Mouse (Mus musculus) myocyte (in vitro differentiated cells): Measurements from ENCODE around the gene Chrne. TPM values are rescaled to one million over a fixed set of nuclear protein-coding genes. Genes with fewer than 3 reads are reported as not detected.

Experiments
- H3K27me3 ChIP-seq: one replicate; pipeline ENCODE4 v1.6.1; 2011; ENCODE audit not compliant: control insufficient read depth, insufficient read depth, insufficient read length
- H3K36me3 ChIP-seq: one replicate; pipeline ENCODE4 v1.6.1; 2011; ENCODE audit not compliant: control insufficient read depth, insufficient read depth
- H3K4me2 ChIP-seq: one replicate; pipeline ENCODE4 v1.6.1; 2011; ENCODE audit warnings: low read depth, control low read depth
- H3K4me3 ChIP-seq: one replicate; pipeline ENCODE4 v1.5.1; 2011; ENCODE audit warnings: mild to moderate bottlenecking, control low read depth, moderate library complexity
- H3K79me2 ChIP-seq: one replicate; pipeline ENCODE4 v1.6.1; 2011; ENCODE audit not compliant: control insufficient read depth, insufficient read depth
- H3ac ChIP-seq: one replicate; pipeline ENCODE4 v1.6.1; 2011; ENCODE audit not compliant: control insufficient read depth, insufficient read length
- CEBPB ChIP-seq: IDR thresholded peaks from 2 replicates; pipeline ENCODE4 v1.6.1; 2011; ENCODE audit warnings: mild to moderate bottlenecking, moderate library complexity; ENCODE audit not compliant: poor library complexity, insufficient read depth, severe bottlenecking
- E2F4 ChIP-seq: IDR thresholded peaks from one replicate; pipeline ENCODE4 v1.6.1; 2011; ENCODE audit warnings: mild to moderate bottlenecking, control low read depth, moderate library complexity; ENCODE audit not compliant: insufficient read depth
- MAX ChIP-seq: IDR thresholded peaks from one replicate; pipeline ENCODE4 v1.6.1; 2011; ENCODE audit warnings: low read depth, mild to moderate bottlenecking, control low read depth
- MYOD1 ChIP-seq, 3 experiments: IDR thresholded peaks; one replicate each; pipeline ENCODE4 v1.6.1; 2011; ENCODE audit warnings: control low read depth in 2 of 3, low read depth in 2 of 3, mild to moderate bottlenecking in 2 of 3, moderate library complexity in 1 of 3; ENCODE audit not compliant: insufficient read length in 2 of 3, control insufficient read depth in 1 of 3
- MYOG ChIP-seq, 3 experiments: IDR thresholded peaks; one replicate each; pipeline ENCODE4 v1.6.1; 2011; ENCODE audit warnings: control low read depth in 2 of 3, low read depth in 2 of 3, mild to moderate bottlenecking in 2 of 3; ENCODE audit not compliant: insufficient read length in 2 of 3, control insufficient read depth in 1 of 3, insufficient read depth in 1 of 3
- POLR2A ChIP-seq: IDR thresholded peaks from one replicate; pipeline ENCODE4 v1.6.1; 2011; ENCODE audit warnings: low read depth, mild to moderate bottlenecking, control low read depth, moderate library complexity; ENCODE audit not compliant: insufficient read length
- POLR2AphosphoS2 ChIP-seq: IDR thresholded peaks from one replicate; pipeline ENCODE4 v1.6.1; 2011; ENCODE audit warnings: low read depth, control low read depth; ENCODE audit not compliant: insufficient read length
- REST ChIP-seq: IDR thresholded peaks from one replicate; pipeline ENCODE4 v1.6.1; 2011; ENCODE audit warnings: mild to moderate bottlenecking, control low read depth, moderate library complexity; ENCODE audit not compliant: insufficient read depth, insufficient read length
- SRF ChIP-seq: IDR thresholded peaks from one replicate; pipeline ENCODE4 v1.6.1; 2011; ENCODE audit warnings: low read depth; ENCODE audit not compliant: control insufficient read depth, insufficient read length
- TCF12 ChIP-seq: IDR thresholded peaks from one replicate; pipeline ENCODE4 v1.6.1; 2011; ENCODE audit warnings: mild to moderate bottlenecking, control low read depth; ENCODE audit not compliant: poor library complexity, insufficient read depth, severe bottlenecking
- TCF3 ChIP-seq: IDR thresholded peaks from one replicate; pipeline ENCODE4 v1.6.1; 2011; ENCODE audit warnings: low read depth, control low read depth; ENCODE audit not compliant: insufficient read length
- USF1 ChIP-seq: IDR thresholded peaks from one replicate; pipeline ENCODE4 v1.6.1; 2011; ENCODE audit warnings: low read depth, mild to moderate bottlenecking, control low read depth, moderate library complexity
- polyA plus RNA-seq: library from polyadenylated mRNA; unstranded; fragments of >200 nt; fragmentation: generic; extraction: Trizol; gene quantifications from one replicate; pipeline ENCODE4 v1.2.1, GENCODE M21; 2012; ENCODE audit warnings: missing spikeins

Chrne gene
- 5.3 TPM for polyA plus RNA-seq

DNA sequence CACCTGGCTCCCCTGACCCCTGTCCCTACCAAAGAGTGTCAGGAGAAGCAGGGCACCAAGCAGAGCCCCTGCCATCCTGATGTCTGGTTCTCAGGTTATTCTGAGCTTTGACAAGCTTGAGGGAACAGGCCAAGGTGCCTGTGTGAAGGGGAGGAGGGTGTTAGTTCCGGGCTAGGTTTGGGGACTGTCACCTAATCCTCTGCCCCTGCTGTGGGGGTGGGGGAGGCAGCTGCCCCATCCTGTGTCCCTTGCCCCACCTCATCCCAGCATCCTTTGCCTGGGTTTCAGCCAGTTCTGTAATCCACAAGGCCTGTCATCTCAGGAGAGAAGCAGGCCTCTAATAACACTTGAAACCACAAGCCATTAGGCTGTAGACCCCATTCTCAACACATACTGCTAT is at the start of gene Chrne:
Gene Chrne (minus strand): TSS at position 116 of the 400 bp plus-strand sequence.
- TF ChIP-seq SRF (no peak), POLR2A (no peak), E2F4 (no peak), CEBPB (no peak), MYOG (IDR thresholded peaks at IDR 0.05; ENCODE audit: control insufficient read depth in 1 of 3, insufficient read depth in 1 of 3, insufficient read length in 2 of 3, low read depth in 2 of 3) (peak in 1 of 3 experiments; percentile 18), USF1 (no peak), MYOD1 (IDR thresholded peaks at IDR 0.05; ENCODE audit: control insufficient read depth in 1 of 3, insufficient read length in 2 of 3, low read depth in 2 of 3) (peak in 1 of 3 experiments; percentile 74), TCF3 (no peak), TCF12 (no peak), POLR2AphosphoS2 (no peak), REST (no peak), MAX (no peak)
- Histone ChIP-seq H3K4me3 (no peak within 1 kb of the TSS), H3K27me3 (no peaks in the 10 kb centered on the region), H3K4me2 (peak within 1 kb of the TSS; percentile 6), H3K36me3 (no peaks in the 10 kb centered on the region), H3ac (no peak within 1 kb of the TSS), H3K79me2 (no peaks in the 10 kb centered on the region)

DNA sequence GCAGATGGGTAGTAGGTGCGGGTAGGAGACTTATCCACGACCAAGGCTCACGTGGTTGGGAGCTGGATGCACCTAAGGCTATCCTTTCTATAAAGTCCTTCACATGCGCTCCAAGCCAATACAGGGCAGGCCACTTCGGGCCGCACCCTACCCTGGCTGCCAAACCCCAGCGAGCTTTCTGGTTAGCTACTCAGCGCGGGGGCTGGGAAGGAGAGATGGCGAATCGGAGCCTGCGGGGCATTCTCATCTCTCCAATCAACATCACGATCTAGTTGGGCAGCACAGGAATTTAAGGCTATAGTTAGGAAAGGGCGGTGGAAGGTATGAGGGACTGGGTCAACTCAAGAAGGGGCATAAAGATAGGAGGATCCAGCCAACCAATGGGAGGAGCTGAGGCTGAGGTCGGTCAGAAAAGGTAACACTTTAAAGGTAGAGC is 49.3 kb upstream of the Chrne start:
- peak overlapping the region; percentile 82 for H3K4me3 ChIP-seq
- peak overlapping the region; percentile 95 for H3K4me2 ChIP-seq
- H3ac ChIP-seq, result peak overlapping the region; percentile 35
- H3K27me3 ChIP-seq, result no peaks in the 10 kb centered on the region
- TF ChIP-seq SRF (no peak), USF1 (peak; percentile 34), MYOG (IDR thresholded peaks at IDR 0.05; ENCODE audit: control insufficient read depth in 1 of 3, insufficient read depth in 1 of 3, insufficient read length in 2 of 3, low read depth in 2 of 3) (no peak), MYOD1 (IDR thresholded peaks at IDR 0.05; ENCODE audit: control insufficient read depth in 1 of 3, insufficient read length in 2 of 3, low read depth in 2 of 3) (no peak), TCF12 (no peak), TCF3 (no peak), E2F4 (no peak), MAX (no peak), REST (no peak), CEBPB (no peak), POLR2AphosphoS2 (peak; percentile 46), POLR2A (peak; percentile 64)
- peaks cover 19% of the 10 kb centered on the region for H3K79me2 ChIP-seq
- H3K36me3 ChIP-seq, result peaks cover 11% of the 10 kb centered on the region

DNA sequence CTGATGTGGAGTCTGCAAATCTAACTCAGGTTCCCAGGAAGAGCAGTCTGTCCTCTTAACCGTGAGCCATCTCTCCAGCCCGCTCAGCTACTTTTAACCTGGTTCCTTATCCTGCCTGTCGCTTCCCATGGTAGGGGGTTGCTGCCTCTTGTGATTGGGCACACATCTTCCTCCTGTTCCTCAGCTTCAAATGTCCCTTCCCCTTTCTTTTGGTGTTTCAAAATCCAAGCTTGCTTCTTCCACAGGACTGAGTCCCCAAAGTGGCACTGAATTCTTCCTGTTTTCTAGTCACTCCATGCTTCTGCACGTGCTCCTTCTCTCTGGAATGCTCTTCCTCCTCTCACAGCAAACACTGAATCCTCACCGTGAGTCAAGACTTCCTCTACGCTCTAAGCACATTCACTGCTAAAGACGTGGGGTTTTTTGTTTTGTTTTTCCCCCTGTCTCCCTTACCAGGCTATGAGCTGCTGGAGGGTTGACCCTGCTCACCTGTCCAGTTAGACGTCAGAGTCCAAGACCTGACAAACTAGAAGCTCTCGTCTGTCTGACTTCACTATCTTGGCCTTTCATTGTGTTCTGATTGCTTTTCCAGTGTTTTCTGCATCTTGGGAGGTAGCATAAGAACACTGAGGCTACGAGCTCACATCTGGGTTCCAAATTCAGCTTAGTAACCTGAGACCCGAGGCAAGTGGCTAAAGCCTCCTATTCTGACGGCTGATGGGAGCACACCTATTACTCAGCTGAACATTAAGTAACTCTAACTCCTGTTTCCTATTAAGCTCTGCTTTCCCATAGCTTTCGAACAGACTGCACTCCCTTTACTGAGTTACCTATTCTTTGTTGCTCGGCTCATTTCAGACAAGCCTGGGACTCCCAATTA is 48.5 kb upstream of the Chrne start:
- no peaks in the 10 kb centered on the region for H3K27me3 ChIP-seq
- H3K4me3 ChIP-seq, result peak overlapping the region; percentile 82
- H3K79me2 ChIP-seq, result peaks cover 19% of the 10 kb centered on the region
- TF ChIP-seq POLR2A (no peak), MYOG (IDR thresholded peaks at IDR 0.05; ENCODE audit: control insufficient read depth in 1 of 3, insufficient read depth in 1 of 3, insufficient read length in 2 of 3, low read depth in 2 of 3) (no peak), MYOD1 (IDR thresholded peaks at IDR 0.05; ENCODE audit: control insufficient read depth in 1 of 3, insufficient read length in 2 of 3, low read depth in 2 of 3) (no peak), TCF3 (no peak), TCF12 (no peak), E2F4 (no peak), REST (no peak), MAX (no peak), POLR2AphosphoS2 (no peak), CEBPB (no peak), USF1 (no peak), SRF (no peak)
- H3K4me2 ChIP-seq, result peak overlapping the region; percentile 95
- peaks cover 20% of the 10 kb centered on the region for H3K36me3 ChIP-seq
- no peak overlapping the region for H3ac ChIP-seq

DNA sequence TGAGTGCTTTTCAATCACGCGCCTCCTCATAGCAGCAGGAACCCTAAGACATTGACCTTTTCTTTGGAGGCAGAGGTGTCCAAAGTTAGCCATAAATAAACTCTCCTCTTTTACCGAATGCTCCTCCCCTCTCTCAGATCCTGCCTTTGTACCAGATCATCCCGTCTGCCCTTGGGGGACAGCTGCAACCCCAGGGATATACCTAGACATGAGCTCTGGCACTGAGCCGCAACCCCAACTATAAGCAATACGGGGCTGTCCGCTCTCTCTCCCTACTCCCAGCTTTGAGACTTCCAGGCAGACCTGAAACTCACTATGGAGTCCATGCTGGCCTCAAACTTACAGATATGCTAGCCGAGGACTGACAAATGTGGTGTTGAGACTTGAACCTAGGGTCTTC is 47.7 kb upstream of the Chrne start:
- H3K4me3 ChIP-seq, result no peak overlapping the region
- H3K36me3 ChIP-seq, result peaks cover 27% of the 10 kb centered on the region
- peak in 1 of 3 experiments; percentile 25 for TF ChIP-seq MYOD1 (IDR thresholded peaks at IDR 0.05; ENCODE audit: control insufficient read depth in 1 of 3, insufficient read length in 2 of 3, low read depth in 2 of 3)
- no peak for TF ChIP-seq USF1
- H3K27me3 ChIP-seq, result no peaks in the 10 kb centered on the region
- peaks cover 19% of the 10 kb centered on the region for H3K79me2 ChIP-seq
- H3K4me2 ChIP-seq, result no peak overlapping the region
- no peak overlapping the region for H3ac ChIP-seq

DNA sequence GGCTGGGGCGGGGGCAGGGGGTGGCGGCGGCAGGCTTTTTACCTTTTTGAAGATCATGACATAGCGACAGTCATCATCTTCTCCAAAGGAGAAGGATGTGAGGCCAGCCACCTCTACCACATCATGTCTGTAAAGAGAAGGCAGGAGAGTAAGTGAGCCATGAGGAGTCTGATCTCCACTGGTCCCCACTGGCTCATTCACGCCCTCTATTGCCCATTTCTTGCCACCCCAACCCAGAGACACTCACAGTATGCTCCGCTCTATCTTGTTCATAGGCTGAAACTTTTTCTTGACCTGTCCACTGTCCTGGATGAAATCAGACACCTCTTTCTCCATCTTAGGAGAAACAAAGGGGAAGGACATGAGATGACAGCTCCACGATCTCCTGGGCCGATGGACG is 45.7 kb upstream of the Chrne start:
- Histone ChIP-seq H3K4me2 (no peak overlapping the region), H3K36me3 (peaks cover 37% of the 10 kb centered on the region), H3K4me3 (no peak overlapping the region), H3ac (no peak overlapping the region), H3K79me2 (peaks cover 30% of the 10 kb centered on the region), H3K27me3 (no peaks in the 10 kb centered on the region)
- TF ChIP-seq POLR2A (no peak), MYOG (IDR thresholded peaks at IDR 0.05; ENCODE audit: control insufficient read depth in 1 of 3, insufficient read depth in 1 of 3, insufficient read length in 2 of 3, low read depth in 2 of 3) (no peak), POLR2AphosphoS2 (peak; percentile 74)
